Mouse (Mus musculus) E14TG2a.4 (cell line): ENCODE results near the gene Tmed2.
A peak's percentile ranks its signal among the peaks of the same experiment; 100 is the strongest.

Experiments used
- H3K27me3 ChIP-seq: 2 replicates; pipeline ENCODE4 v1.6.1; 2014; ENCODE audit warnings: low read length, control low read depth; ENCODE audit not compliant: insufficient read depth
- H3K36me3 ChIP-seq: 2 replicates; pipeline ENCODE4 v1.6.1; 2014; ENCODE audit warnings: low read length, control low read depth; ENCODE audit not compliant: insufficient read depth
- H3K4me1 ChIP-seq: replicated peaks from 2 replicates; pipeline ENCODE4 v1.6.1; 2014; ENCODE audit warnings: low read depth, low read length, control low read depth
- H3K4me3 ChIP-seq: replicated peaks from 2 replicates; pipeline ENCODE4 v1.5.1; 2014; ENCODE audit warnings: mild to moderate bottlenecking, low read length
- H3K9me3 ChIP-seq: 2 replicates; pipeline ENCODE4 v1.6.1; 2014; ENCODE audit warnings: low read length, control low read depth
- CTCF ChIP-seq: conservative IDR thresholded peaks from 2 replicates; pipeline ENCODE4 v1.5.1; 2014; ENCODE audit warnings: low read length
- NANOG ChIP-seq: IDR thresholded peaks from 2 replicates; pipeline ENCODE4 v1.6.1; 2014; ENCODE audit warnings: borderline replicate concordance, low read length, mixed read lengths
- POU5F1 ChIP-seq: IDR thresholded peaks from 2 replicates; pipeline ENCODE4 v1.6.1; 2014; ENCODE audit warnings: low read length, borderline replicate concordance

Tmed2 gene

DNA sequence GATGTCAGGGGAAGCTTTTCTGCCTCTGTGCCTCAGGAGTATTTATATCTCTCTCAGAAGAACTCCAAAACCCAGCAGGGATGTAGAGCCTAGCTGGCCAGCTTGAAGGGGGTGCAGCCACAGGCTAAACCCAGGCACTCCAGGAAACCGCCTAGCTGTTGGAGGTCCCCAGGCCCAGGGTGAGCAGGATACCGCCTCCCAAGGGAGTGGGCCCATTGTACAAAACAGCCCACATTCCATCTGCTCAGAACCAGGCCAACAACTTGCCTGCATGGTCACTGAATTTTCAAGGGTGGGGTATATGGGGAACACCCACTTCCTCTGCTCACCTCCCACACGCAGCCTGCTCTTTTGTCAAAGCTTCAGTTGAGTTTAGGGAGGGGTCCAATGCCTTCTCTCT lies 39.9 kb upstream of the Tmed2 start:
- 0 out of 2 replicates have a peak, but pooled peaks cover 3% of the 10 kb centered on the region for H3K27me3 ChIP-seq
- no peaks in the 10 kb centered on the region for H3K9me3 ChIP-seq
- H3K4me1 ChIP-seq = peaks cover 88% of the 10 kb centered on the region
- H3K4me3 ChIP-seq = 0 out of 2 replicates have a peak overlapping the region, but pooled peaks have one; percentile 5
- TF ChIP-seq NANOG = no peak
- TF ChIP-seq CTCF = no peak
- TF ChIP-seq POU5F1 = no peak
- H3K36me3 ChIP-seq = peaks cover 53% of the 10 kb centered on the region

DNA sequence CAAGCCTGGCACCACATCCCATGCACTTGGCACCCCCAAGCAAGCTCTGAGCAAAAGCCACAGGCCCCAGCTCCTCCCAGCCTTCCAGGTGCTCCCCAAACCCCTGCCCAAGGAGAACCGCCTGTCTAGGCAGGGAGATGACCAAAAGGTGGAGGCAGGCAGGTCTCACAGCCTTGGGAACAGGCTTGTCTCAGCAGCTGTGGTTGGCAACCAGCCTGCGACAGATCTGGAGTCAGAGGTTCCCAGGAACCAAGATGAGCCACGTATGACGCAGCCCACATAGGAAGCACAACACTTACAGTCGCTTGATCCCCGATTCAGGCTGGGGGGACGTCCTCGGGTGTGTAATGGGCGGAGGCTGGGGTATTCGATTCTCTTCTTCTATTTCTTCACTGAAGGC lies 39.0 kb upstream of the Tmed2 start:
- peaks cover 85% of the 10 kb centered on the region for H3K4me1 ChIP-seq
- H3K36me3 ChIP-seq = peaks cover 43% of the 10 kb centered on the region
- TF ChIP-seq CTCF (no peak), NANOG (no peak), POU5F1 (no peak)
- no peak overlapping the region; the same call in 1 of the 2 replicates for H3K4me3 ChIP-seq
- no peaks in the 10 kb centered on the region for H3K9me3 ChIP-seq
- 0 out of 2 replicates have a peak, but pooled peaks cover 3% of the 10 kb centered on the region for H3K27me3 ChIP-seq

DNA sequence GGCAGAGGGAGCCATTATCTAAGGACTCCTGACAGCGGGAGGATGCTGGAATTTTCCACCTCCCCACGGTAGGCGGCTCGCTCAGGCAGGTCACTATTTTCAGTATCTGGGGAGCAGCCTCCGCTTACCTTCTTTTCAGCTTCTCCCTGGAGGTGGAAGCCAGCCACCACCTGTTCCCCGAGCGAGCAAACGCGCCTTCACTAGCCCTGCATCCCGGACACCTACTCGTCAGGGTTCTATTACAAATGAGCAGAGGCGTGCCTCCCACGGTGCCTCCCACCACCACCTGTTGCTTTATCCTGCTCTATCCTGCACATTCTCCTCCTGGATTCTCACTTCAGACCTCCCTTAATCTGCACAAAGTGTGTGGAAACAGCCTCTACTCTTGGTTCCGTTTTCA lies 36.8 kb upstream of the Tmed2 start:
- peak overlapping the region; percentile 61 for H3K4me3 ChIP-seq
- no peak for TF ChIP-seq POU5F1
- TF ChIP-seq NANOG = no peak
- no peak for TF ChIP-seq CTCF
- peaks cover 32% of the 10 kb centered on the region for H3K36me3 ChIP-seq
- H3K27me3 ChIP-seq = 0 out of 2 replicates have a peak, but pooled peaks cover 3% of the 10 kb centered on the region
- no peaks in the 10 kb centered on the region for H3K9me3 ChIP-seq
- peaks cover 78% of the 10 kb centered on the region for H3K4me1 ChIP-seq

DNA sequence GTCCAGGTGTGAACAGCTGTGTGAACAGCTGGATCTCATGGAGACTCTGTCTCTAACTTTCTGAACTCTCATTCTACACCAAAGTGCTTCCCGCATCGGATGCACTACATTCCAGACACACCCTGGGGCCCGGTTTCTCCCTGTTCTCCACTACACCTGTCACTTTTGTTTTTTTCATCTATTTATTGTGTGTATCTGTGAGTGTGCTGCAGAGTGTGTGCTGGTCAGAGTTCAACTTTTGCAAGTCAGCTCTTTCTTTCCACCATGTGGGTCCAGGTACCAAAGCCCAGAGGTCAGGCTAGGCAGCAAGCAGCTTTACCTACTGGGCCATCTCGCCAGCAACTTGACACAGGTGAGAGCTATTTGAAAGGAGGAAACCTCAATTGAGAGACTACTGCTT lies 35.3 kb upstream of the Tmed2 start:
- Histone ChIP-seq H3K36me3 (peaks cover 27% of the 10 kb centered on the region), H3K4me1 (peaks cover 79% of the 10 kb centered on the region)
- TF ChIP-seq CTCF (no peak), NANOG (no peak), POU5F1 (no peak)

DNA sequence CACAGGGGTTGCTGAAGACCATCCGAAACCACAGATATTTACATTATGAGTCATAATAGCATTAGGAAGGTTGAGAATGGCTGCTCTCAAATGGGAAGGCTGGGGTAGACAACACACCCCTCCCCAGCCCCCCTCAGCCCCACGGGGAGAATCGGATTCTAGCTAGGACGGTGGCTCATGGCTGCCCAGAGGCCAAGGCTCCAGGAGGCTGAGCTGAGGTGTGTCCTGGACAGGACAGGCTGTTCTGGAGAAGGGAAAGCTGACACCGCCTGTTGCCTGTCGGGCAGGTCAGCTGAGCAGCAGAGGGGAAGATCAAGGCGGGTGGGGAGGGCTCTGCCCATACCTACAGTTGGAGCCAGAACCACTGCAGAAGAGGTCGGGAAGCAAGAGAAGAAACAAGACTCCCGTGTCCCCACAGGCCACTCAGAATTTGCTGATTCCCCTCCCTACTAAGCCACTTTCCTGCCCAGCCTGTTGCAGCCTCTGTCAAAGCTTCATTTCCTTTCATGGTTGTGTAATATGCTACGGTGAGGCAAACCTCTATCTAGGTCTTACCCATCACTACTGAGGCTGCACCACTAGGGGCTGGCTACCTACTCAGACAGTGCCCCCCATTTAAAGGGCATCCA lies 33.6 kb upstream of the Tmed2 start:
- TF ChIP-seq NANOG (no peak), POU5F1 (no peak), CTCF (no peak)
- Histone ChIP-seq H3K4me3 (0 out of 2 replicates have a peak overlapping the region, but pooled peaks have one; percentile 7), H3K27me3 (0 out of 2 replicates have a peak, but pooled peaks cover 3% of the 10 kb centered on the region), H3K9me3 (no peaks in the 10 kb centered on the region), H3K36me3 (peaks cover 23% of the 10 kb centered on the region), H3K4me1 (peaks cover 73% of the 10 kb centered on the region)

More for the DNA sequence above, 35.3 kb upstream of the Tmed2 start:
- Histone ChIP-seq H3K4me3 (no peak overlapping the region), H3K9me3 (no peaks in the 10 kb centered on the region), H3K27me3 (0 out of 2 replicates have a peak, but pooled peaks cover 3% of the 10 kb centered on the region)

DNA sequence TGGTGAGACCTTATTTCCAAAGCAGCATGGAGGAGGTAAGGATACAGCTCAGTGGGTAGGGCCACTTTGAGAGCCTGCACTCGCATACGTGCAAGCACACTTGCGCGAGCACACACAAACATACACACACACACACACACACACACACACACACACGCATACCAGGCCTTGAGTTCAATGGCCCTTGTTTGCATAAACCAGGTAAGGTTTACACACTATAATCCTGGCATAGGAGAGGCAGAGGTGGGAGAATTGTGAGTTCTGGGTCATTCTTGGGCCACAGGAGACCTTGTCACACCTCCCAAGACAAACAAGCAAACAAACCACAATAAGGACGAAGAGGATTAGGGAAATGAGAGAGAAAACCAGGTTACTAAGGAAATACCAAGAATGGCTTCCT lies 31.3 kb upstream of the Tmed2 start:
- Histone ChIP-seq H3K4me3 (no peak overlapping the region), H3K36me3 (peaks cover 24% of the 10 kb centered on the region), H3K27me3 (0 out of 2 replicates have a peak, but pooled peaks cover 3% of the 10 kb centered on the region), H3K9me3 (no peaks in the 10 kb centered on the region), H3K4me1 (peaks cover 54% of the 10 kb centered on the region)
- no peak for TF ChIP-seq POU5F1
- TF ChIP-seq CTCF = no peak
- no peak for TF ChIP-seq NANOG

DNA sequence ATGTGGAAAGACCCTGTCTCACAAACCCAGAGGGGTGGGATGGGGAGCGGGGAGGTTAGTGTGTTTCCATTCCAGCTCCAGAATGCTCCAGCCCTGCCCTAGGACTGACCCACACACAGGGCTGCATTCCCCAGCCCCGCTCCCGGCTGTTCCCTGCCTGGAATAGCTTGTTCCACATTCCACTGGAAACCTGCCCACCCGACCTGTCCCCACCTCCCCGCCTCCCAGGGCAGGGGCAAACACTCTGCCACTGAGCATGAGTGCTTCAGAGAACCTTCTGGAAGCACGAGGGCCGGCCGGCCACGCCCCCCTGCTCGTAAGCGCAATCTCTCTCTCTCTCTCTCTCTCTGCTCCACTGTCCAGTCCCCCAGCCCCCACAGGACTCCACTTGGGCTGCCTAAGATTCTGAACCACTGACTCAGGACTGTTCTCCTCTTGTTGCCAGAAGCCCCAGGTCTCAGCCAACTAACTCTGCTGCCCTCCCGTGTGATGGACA lies 30.7 kb upstream of the Tmed2 start:
- Histone ChIP-seq H3K9me3 (no peaks in the 10 kb centered on the region), H3K4me3 (peak overlapping the region; percentile 7; the same call in 1 of the 2 replicates), H3K27me3 (0 out of 2 replicates have a peak, but pooled peaks cover 2% of the 10 kb centered on the region), H3K4me1 (peaks cover 49% of the 10 kb centered on the region), H3K36me3 (peaks cover 28% of the 10 kb centered on the region)
- TF ChIP-seq NANOG (no peak), CTCF (no peak), POU5F1 (no peak)

DNA sequence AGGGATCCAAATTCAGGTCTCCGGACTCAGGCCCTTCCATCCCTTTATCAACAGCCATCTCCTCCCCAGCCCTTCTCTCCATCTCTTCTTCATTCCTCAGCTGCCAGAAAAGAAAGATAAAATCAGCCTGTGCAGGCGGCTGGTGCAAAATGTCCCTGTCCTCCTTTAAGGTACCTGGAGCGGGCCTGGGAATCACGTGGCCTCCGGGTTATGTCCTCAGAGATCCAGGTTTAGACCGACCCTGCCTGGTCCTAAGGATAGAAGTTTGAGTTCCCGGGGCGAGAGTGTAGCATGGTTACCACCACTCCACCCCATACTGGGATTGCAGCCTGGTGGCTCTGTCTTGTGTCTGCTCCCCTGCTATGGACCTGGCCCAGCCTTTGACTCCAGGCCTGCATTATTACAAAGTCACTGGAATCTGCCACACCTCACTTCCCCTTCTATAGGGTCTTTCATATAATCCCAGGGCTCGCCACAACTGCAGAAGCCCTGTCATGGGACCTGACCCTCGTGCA lies 29.9 kb upstream of the Tmed2 start:
- Histone ChIP-seq H3K27me3 (no peaks in the 10 kb centered on the region), H3K4me1 (peaks cover 42% of the 10 kb centered on the region), H3K36me3 (peaks cover 27% of the 10 kb centered on the region), H3K9me3 (no peaks in the 10 kb centered on the region), H3K4me3 (0 out of 2 replicates have a peak overlapping the region, but pooled peaks have one; percentile 37)
- TF ChIP-seq CTCF (no peak), NANOG (no peak), POU5F1 (no peak)
